Mouse (Mus musculus): ENCODE measurements around the gene Pip4k2b. TPM values are rescaled to one million over a fixed set of nuclear protein-coding genes. Genes with fewer than 3 reads are reported as not detected.
"Not testable (repeated sequence)": the region's sequence is repeated elsewhere in the genome, so short reads cannot be mapped to it uniquely, and the experiment has no call there.

Gene Pip4k2b
- total and polyA plus RNA-seq, 2 experiments from 2014 or later = 4.6 to 146 TPM

- DNase-seq (no peak), ATAC-seq (no peak)
- no peak overlapping the region for H3K4me3 ChIP-seq (ENCODE audit: low read depth, low read length)
- peaks cover 18% of the 10 kb centered on the region for H3K4me1 ChIP-seq (ENCODE audit: insufficient read depth)
- H3K4me2 ChIP-seq (ENCODE audit: low read depth) = peak overlapping the region; percentile 71; the same call in 1 of the 2 replicates
- H3K27me3 ChIP-seq (ENCODE audit: insufficient read depth, low read length) = no peaks in the 10 kb centered on the region
- H3K9me3 ChIP-seq (ENCODE audit: low read length) = no peaks in the 10 kb centered on the region
- peaks cover 7% of the 10 kb centered on the region for H3K36me3 ChIP-seq (ENCODE audit: insufficient read depth)
- no peak for TF ChIP-seq CTCF (IDR thresholded peaks at IDR 0.05; ENCODE audit: low read depth)
- no peak overlapping the region for H3K27ac ChIP-seq (ENCODE audit: low read depth, low read length)
- H3K9ac ChIP-seq = no peak overlapping the region
- WGBS = 97% methylated on average over 5 of the region's 5 CpGs
Measured at GRCm38 (mm10) chr11:97742157-97742556, 2.3 kb downstream of the Pip4k2b start.

GRCm38 (mm10) chr11:97740190-97740589, 4.3 kb downstream of the Pip4k2b start:
- peaks cover 18% of the 10 kb centered on the region for H3K4me1 ChIP-seq (ENCODE audit: insufficient read depth)
- 35% methylated on average over 7 of the region's 7 CpGs for WGBS
- TF ChIP-seq CTCF (IDR thresholded peaks at IDR 0.05; ENCODE audit: low read depth) = no peak
- H3K27me3 ChIP-seq (ENCODE audit: insufficient read depth, low read length) = no peaks in the 10 kb centered on the region
- no peaks in the 10 kb centered on the region for H3K9me3 ChIP-seq (ENCODE audit: low read length)
- no peak overlapping the region for H3K27ac ChIP-seq (ENCODE audit: low read depth, low read length)
- DNase-seq = no peak
- no peaks in the 10 kb centered on the region for H3K36me3 ChIP-seq (ENCODE audit: insufficient read depth)
- no peak for ATAC-seq
- no peak overlapping the region for H3K4me2 ChIP-seq (ENCODE audit: low read depth)
- no peak overlapping the region for H3K4me3 ChIP-seq (ENCODE audit: low read depth, low read length)
- no peak overlapping the region for H3K9ac ChIP-seq

GRCm38 (mm10) chr11:97739155-97739554, 5.3 kb downstream of the Pip4k2b start:
- Histone ChIP-seq H3K36me3 (ENCODE audit: insufficient read depth) (no peaks in the 10 kb centered on the region), H3K4me1 (ENCODE audit: insufficient read depth) (peaks cover 18% of the 10 kb centered on the region), H3K27me3 (ENCODE audit: insufficient read depth, low read length) (no peaks in the 10 kb centered on the region), H3K4me2 (ENCODE audit: low read depth) (no peak overlapping the region), H3K27ac (ENCODE audit: low read depth, low read length) (no peak overlapping the region), H3K4me3 (ENCODE audit: low read depth, low read length) (no peak overlapping the region), H3K9ac (no peak overlapping the region), H3K9me3 (ENCODE audit: low read length) (no peaks in the 10 kb centered on the region)
- 92% methylated on average over 3 of the region's 3 CpGs for WGBS
- TF ChIP-seq CTCF (IDR thresholded peaks at IDR 0.05; ENCODE audit: low read depth) = peak; percentile 29
- DNase-seq = no peak
- no peak for ATAC-seq

- Histone ChIP-seq H3K9me3 (ENCODE audit: low read length) (no peaks in the 10 kb centered on the region), H3K4me2 (ENCODE audit: low read depth) (no peak overlapping the region), H3K27ac (ENCODE audit: low read depth, low read length) (no peak overlapping the region), H3K4me1 (ENCODE audit: insufficient read depth) (peaks cover 17% of the 10 kb centered on the region), H3K27me3 (ENCODE audit: insufficient read depth, low read length) (no peaks in the 10 kb centered on the region), H3K4me3 (ENCODE audit: low read depth, low read length) (no peak overlapping the region), H3K36me3 (ENCODE audit: insufficient read depth) (no peaks in the 10 kb centered on the region), H3K9ac (no peak overlapping the region)
- ATAC-seq (no peak), DNase-seq (no peak)
- peak; percentile 46 for TF ChIP-seq CTCF (IDR thresholded peaks at IDR 0.05; ENCODE audit: low read depth)
- 67% methylated on average over 6 of the region's 6 CpGs for WGBS
Measured at GRCm38 (mm10) chr11:97738703-97739102, 5.8 kb downstream of the Pip4k2b start.

- Histone ChIP-seq H3K4me3 (ENCODE audit: low read depth, low read length) (no peak overlapping the region), H3K36me3 (ENCODE audit: insufficient read depth) (no peaks in the 10 kb centered on the region; the same call in 1 of the 2 replicates), H3K27me3 (ENCODE audit: insufficient read depth, low read length) (no peaks in the 10 kb centered on the region), H3K4me1 (ENCODE audit: insufficient read depth) (peaks cover 6% of the 10 kb centered on the region; the same call in 1 of the 2 replicates), H3K4me2 (ENCODE audit: low read depth) (no peak overlapping the region), H3K9ac (no peak overlapping the region), H3K27ac (ENCODE audit: low read depth, low read length) (no peak overlapping the region), H3K9me3 (ENCODE audit: low read length) (no peaks in the 10 kb centered on the region)
- WGBS = 43% methylated on average over 4 of the region's 4 CpGs
- DNase-seq (no peak), ATAC-seq (no peak)
- no peak for TF ChIP-seq CTCF (IDR thresholded peaks at IDR 0.05; ENCODE audit: low read depth)
Measured at GRCm38 (mm10) chr11:97737600-97737999, 6.9 kb downstream of the Pip4k2b start.

GRCm38 (mm10) chr11:97736645-97737044, 7.9 kb downstream of the Pip4k2b start:
- H3K9me3 ChIP-seq (ENCODE audit: low read length) = no peaks in the 10 kb centered on the region
- no peak overlapping the region for H3K9ac ChIP-seq
- peaks cover 6% of the 10 kb centered on the region; the same call in 1 of the 2 replicates for H3K36me3 ChIP-seq (ENCODE audit: insufficient read depth)
- 90% methylated on average over 5 of the region's 5 CpGs for WGBS
- no peaks in the 10 kb centered on the region for H3K27me3 ChIP-seq (ENCODE audit: insufficient read depth, low read length)
- no peak overlapping the region for H3K4me2 ChIP-seq (ENCODE audit: low read depth)
- DNase-seq = no peak
- no peak overlapping the region for H3K27ac ChIP-seq (ENCODE audit: low read depth, low read length)
- no peak overlapping the region for H3K4me3 ChIP-seq (ENCODE audit: low read depth, low read length)
- no peaks in the 10 kb centered on the region for H3K4me1 ChIP-seq (ENCODE audit: insufficient read depth)
- TF ChIP-seq CTCF (IDR thresholded peaks at IDR 0.05; ENCODE audit: low read depth) = no peak
- no peak for ATAC-seq

- not testable (repeated sequence) for H3K27ac ChIP-seq (ENCODE audit: low read depth, low read length); ATAC-seq; DNase-seq; H3K4me3 ChIP-seq (ENCODE audit: low read depth, low read length); H3K4me1 ChIP-seq (ENCODE audit: insufficient read depth); H3K9ac ChIP-seq; H3K27me3 ChIP-seq (ENCODE audit: insufficient read depth, low read length); H3K9me3 ChIP-seq (ENCODE audit: low read length); H3K4me2 ChIP-seq (ENCODE audit: low read depth)
- whole genome bisulfite sequencing = 87% methylated on average over 5 of the region's 5 CpGs
- H3K36me3 ChIP-seq (ENCODE audit: insufficient read depth) = peaks cover 20% of the 10 kb centered on the region
Measured at GRCm38 (mm10) chr11:97734810-97735209, 9.7 kb downstream of the Pip4k2b start.
